Mouse (Mus musculus) hindbrain, embryonic 10.5 days (tissue): ENCODE data around the gene Col15a1. TPM values are rescaled to one million over a fixed set of nuclear protein-coding genes. Genes with fewer than 3 reads are reported as not detected.

Experiments used
- DNase-seq: peaks from one replicate; pipeline ENCODE4 v3.0.0-alpha.2; 2017; ENCODE audit warnings: low spot score
- H3K27ac ChIP-seq: fragments of 300-500 bp; sonication (generic); 2 replicates; pipeline ENCODE4 v1.5.1; 2016; ENCODE audit warnings: mild to moderate bottlenecking, moderate library complexity
- H3K27me3 ChIP-seq: fragments of 300-500 bp; sonication (generic); 2 replicates; pipeline ENCODE4 v1.6.1; 2016; ENCODE audit warnings: mild to moderate bottlenecking; ENCODE audit not compliant: poor library complexity, insufficient read depth, severe bottlenecking
- H3K36me3 ChIP-seq: fragments of 300-500 bp; sonication (generic); 2 replicates; pipeline ENCODE4 v1.6.1; 2016; ENCODE audit warnings: mild to moderate bottlenecking, moderate library complexity
- H3K4me1 ChIP-seq: fragments of 300-500 bp; sonication (generic); replicated peaks from 2 replicates; pipeline ENCODE4 v1.6.1; 2016; ENCODE audit warnings: mild to moderate bottlenecking
- H3K4me3 ChIP-seq: fragments of 300-500 bp; sonication (generic); 2 replicates; pipeline ENCODE4 v1.5.1; 2016; ENCODE audit warnings: mild to moderate bottlenecking, moderate library complexity
- H3K9me3 ChIP-seq: fragments of 300-500 bp; sonication (generic); 2 replicates; pipeline ENCODE4 v1.6.1; 2016; ENCODE audit warnings: mild to moderate bottlenecking, moderate library complexity
- WGBS: fragments of 180-500 bp; shearing (Covaris S2); methylation state at CpG from one replicate; pipeline ENCODE4 v1.1.7; 2016; 5-methylcytosine and 5-hydroxymethylcytosine counted together
- polyA plus RNA-seq: library from polyadenylated mRNA; unstranded; fragments of >200 nt; fragmentation: Nextera tagmentation; extraction: Ambion mirVana; gene quantifications from 2 replicates; pipeline ENCODE4 v1.2.1, GENCODE M21; 2016

Col15a1 gene
- polyA plus RNA-seq, 1 experiment from 2014 or later = 4.7 TPM

GRCm38 (mm10) chr4:47208421-47208991 lies 545 bp downstream of the Col15a1 start:
- WGBS = 3% methylated on average over 40 of the region's 40 CpGs
- Histone ChIP-seq H3K36me3 (no peaks in the 10 kb centered on the region), H3K27me3 (peaks cover 66% of the 10 kb centered on the region), H3K9me3 (no peaks in the 10 kb centered on the region), H3K27ac (peak overlapping the region; percentile 74), H3K4me3 (peak overlapping the region; percentile 60), H3K4me1 (peaks cover 15% of the 10 kb centered on the region)
- peak; percentile 37 for DNase-seq

- H3K4me1 ChIP-seq = peaks cover 15% of the 10 kb centered on the region
- no peak overlapping the region for H3K27ac ChIP-seq
- H3K4me3 ChIP-seq = no peak overlapping the region
- H3K36me3 ChIP-seq = no peaks in the 10 kb centered on the region
- WGBS = 86% methylated on average over 7 of the region's 7 CpGs
- peaks cover 66% of the 10 kb centered on the region for H3K27me3 ChIP-seq
- H3K9me3 ChIP-seq = no peaks in the 10 kb centered on the region
- no peak for DNase-seq
Observed at GRCm38 (mm10) chr4:47209466-47209865, 1.5 kb downstream of the Col15a1 start.

GRCm38 (mm10) chr4:47218828-47219227 lies 10.9 kb downstream of the Col15a1 start:
- WGBS = 80% methylated on average over 1 of the region's 1 CpGs
- Histone ChIP-seq H3K36me3 (no peaks in the 10 kb centered on the region), H3K4me1 (no peaks in the 10 kb centered on the region), H3K27me3 (no peaks in the 10 kb centered on the region), H3K4me3 (no peak overlapping the region), H3K9me3 (no peaks in the 10 kb centered on the region), H3K27ac (no peak overlapping the region)
- no peak for DNase-seq

- DNase-seq = no peak
- H3K27ac ChIP-seq = no peak overlapping the region
- WGBS = 86% methylated on average over 10 of the region's 10 CpGs
Observed at GRCm38 (mm10) chr4:47219393-47219792, 11.4 kb downstream of the Col15a1 start.

GRCm38 (mm10) chr4:47220544-47220943 lies 12.6 kb downstream of the Col15a1 start:
- H3K4me1 ChIP-seq = no peaks in the 10 kb centered on the region
- H3K27ac ChIP-seq = no peak overlapping the region
- H3K9me3 ChIP-seq = no peaks in the 10 kb centered on the region
- no peaks in the 10 kb centered on the region for H3K36me3 ChIP-seq
- H3K4me3 ChIP-seq = no peak overlapping the region
- WGBS = 84% methylated on average over 3 of the region's 3 CpGs
- no peak for DNase-seq
- no peaks in the 10 kb centered on the region for H3K27me3 ChIP-seq

More at GRCm38 (mm10) chr4:47219393-47219792, 11.4 kb downstream of the Col15a1 start:
- Histone ChIP-seq H3K36me3 (no peaks in the 10 kb centered on the region), H3K9me3 (no peaks in the 10 kb centered on the region), H3K4me3 (no peak overlapping the region), H3K4me1 (no peaks in the 10 kb centered on the region), H3K27me3 (no peaks in the 10 kb centered on the region)

GRCm38 (mm10) chr4:47222146-47222545 lies 14.2 kb downstream of the Col15a1 start:
- no peak overlapping the region for H3K27ac ChIP-seq
- no peaks in the 10 kb centered on the region for H3K9me3 ChIP-seq
- no peak for DNase-seq
- no peaks in the 10 kb centered on the region for H3K4me1 ChIP-seq
- no peaks in the 10 kb centered on the region for H3K27me3 ChIP-seq
- no peak overlapping the region for H3K4me3 ChIP-seq
- 79% methylated on average over 3 of the region's 3 CpGs for WGBS
- H3K36me3 ChIP-seq = no peaks in the 10 kb centered on the region

- H3K4me3 ChIP-seq = no peak overlapping the region
- no peaks in the 10 kb centered on the region for H3K36me3 ChIP-seq
- DNase-seq = no peak
- H3K9me3 ChIP-seq = no peaks in the 10 kb centered on the region
- WGBS = 78% methylated on average over 6 of the region's 6 CpGs
- H3K27ac ChIP-seq = no peak overlapping the region
- no peaks in the 10 kb centered on the region for H3K27me3 ChIP-seq
- H3K4me1 ChIP-seq = no peaks in the 10 kb centered on the region
Observed at GRCm38 (mm10) chr4:47225920-47226319, 18.0 kb downstream of the Col15a1 start.

GRCm38 (mm10) chr4:47227101-47227500 lies 19.1 kb downstream of the Col15a1 start:
- Histone ChIP-seq H3K4me3 (no peak overlapping the region), H3K9me3 (no peaks in the 10 kb centered on the region), H3K27me3 (no peaks in the 10 kb centered on the region), H3K27ac (no peak overlapping the region), H3K4me1 (no peaks in the 10 kb centered on the region), H3K36me3 (no peaks in the 10 kb centered on the region)
- 75% methylated on average over 4 of the region's 4 CpGs for WGBS
- DNase-seq = no peak

GRCm38 (mm10) chr4:47227756-47228155 lies 19.8 kb downstream of the Col15a1 start:
- H3K4me1 ChIP-seq = no peaks in the 10 kb centered on the region
- no peaks in the 10 kb centered on the region for H3K36me3 ChIP-seq
- no peak for DNase-seq
- H3K9me3 ChIP-seq = no peaks in the 10 kb centered on the region
- no peak overlapping the region for H3K27ac ChIP-seq
- 69% methylated on average over 6 of the region's 6 CpGs for WGBS
- H3K4me3 ChIP-seq = no peak overlapping the region
- 0 out of 2 replicates have a peak, but pooled peaks cover 3% of the 10 kb centered on the region for H3K27me3 ChIP-seq

GRCm38 (mm10) chr4:47228945-47229344 lies 21.0 kb downstream of the Col15a1 start:
- H3K36me3 ChIP-seq = no peaks in the 10 kb centered on the region
- DNase-seq = no peak
- H3K4me1 ChIP-seq = no peaks in the 10 kb centered on the region; the same call in 1 of the 2 replicates
- 86% methylated on average over 5 of the region's 5 CpGs for WGBS
- H3K27ac ChIP-seq = no peak overlapping the region
- H3K9me3 ChIP-seq = no peaks in the 10 kb centered on the region
- no peak overlapping the region for H3K4me3 ChIP-seq
- H3K27me3 ChIP-seq = 0 out of 2 replicates have a peak, but pooled peaks cover 3% of the 10 kb centered on the region

- H3K9me3 ChIP-seq = no peaks in the 10 kb centered on the region
- 89% methylated on average over 7 of the region's 7 CpGs for WGBS
- no peak for DNase-seq
- no peaks in the 10 kb centered on the region for H3K36me3 ChIP-seq
- no peak overlapping the region for H3K27ac ChIP-seq
- H3K4me3 ChIP-seq = no peak overlapping the region
- peaks cover 11% of the 10 kb centered on the region for H3K4me1 ChIP-seq
- 0 out of 2 replicates have a peak, but pooled peaks cover 3% of the 10 kb centered on the region for H3K27me3 ChIP-seq
Observed at GRCm38 (mm10) chr4:47230498-47230897, 22.5 kb downstream of the Col15a1 start.

GRCm38 (mm10) chr4:47231322-47231721 lies 23.4 kb downstream of the Col15a1 start:
- H3K9me3 ChIP-seq = no peaks in the 10 kb centered on the region
- H3K4me1 ChIP-seq = peaks cover 15% of the 10 kb centered on the region
- H3K4me3 ChIP-seq = no peak overlapping the region
- DNase-seq = no peak
- WGBS = 84% methylated on average over 6 of the region's 6 CpGs
- H3K36me3 ChIP-seq = no peaks in the 10 kb centered on the region
- H3K27ac ChIP-seq = no peak overlapping the region
- 0 out of 2 replicates have a peak, but pooled peaks cover 5% of the 10 kb centered on the region for H3K27me3 ChIP-seq

- no peak overlapping the region for H3K4me3 ChIP-seq
- peaks cover 29% of the 10 kb centered on the region for H3K4me1 ChIP-seq
- H3K27ac ChIP-seq = no peak overlapping the region
- H3K36me3 ChIP-seq = no peaks in the 10 kb centered on the region
- no peaks in the 10 kb centered on the region for H3K9me3 ChIP-seq
- H3K27me3 ChIP-seq = peaks cover 8% of the 10 kb centered on the region; the same call in 1 of the 2 replicates
- WGBS = 78% methylated on average over 14 of the region's 14 CpGs
- DNase-seq = no peak
Observed at GRCm38 (mm10) chr4:47233192-47233835, 25.4 kb downstream of the Col15a1 start.
